Mouse (Mus musculus) embryonic stem cell, embryonic (primary cell): ENCODE measurements around the gene Gorasp1.

Experiments used
- CTCF ChIA-PET, 4 experiments: fragments of 300-600 bp in 2 of 4; fragments of 350-600 bp in 2 of 4; sonication (Branson Sonifier 250); formaldehyde crosslinking; loops; one replicate each; lab custom pipeline; 2022; ENCODE audit warnings: inconsistent platforms in 2 of 4; lab: Charles Lee
- POLR2A ChIA-PET, 4 experiments: fragments of 300-600 bp in 2 of 4; fragments of 350-600 bp in 2 of 4; sonication (Branson Sonifier 250); formaldehyde crosslinking; loops; one replicate each; lab custom pipeline; 2022; ENCODE audit warnings: antibody characterized with exemption in 4 of 4, inconsistent platforms in 1 of 4; lab: Charles Lee

Gorasp1 gene

GRCm38 (mm10) chr9:119887144-119887901 is 50.0 kb downstream of the Gorasp1 start:
- ChIA-PET POLR2A (interaction anchor here in 1 of 4 experiments (0.6 to 1.0 kb wide), 2 partner anchors 35 to 101 kb away, joined by 3 read pairs; no protein-coding TSS in a partner anchor), CTCF (interaction anchor here in 2 of 4 experiments (0.6 to 1.3 kb wide), 4 partner anchors 12 to 80 kb away, joined by 3 to 7 read pairs (median 4); no protein-coding TSS in a partner anchor)
